Comparison of ENCODE assay signal across 26 mouse cellular contexts in genomic region chr2:114020210-114020563, GRCm38 (mm10). TPM values are rescaled to one million over a fixed set of nuclear protein-coding genes. Genes with fewer than 3 reads are reported as not detected.
"Had no signal": no experiment of that assay in that cellular context is flagged by ENCODE, and none has a peak within 500 bp of the region (broad histone marks: within the 10 kb centered on the region; RNA-seq: fewer than 3 reads in every experiment).

No protein-coding gene starts in this region.

- H3K36me3 ChIP-seq: limb, embryonic 10.5 days; limb, embryonic 13.5 days; liver, embryonic 12.5 days; liver, embryonic 15.5 days; lung, embryonic 15.5 days; midbrain, embryonic 10.5 days had no signal

- H3K4me1 ChIP-seq: limb, embryonic 10.5 days; liver, embryonic 12.5 days; liver, embryonic 15.5 days; lung, embryonic 15.5 days; megakaryocyte, embryonic 14.5 days; midbrain, embryonic 10.5 days had no signal

- H3K9me3 ChIP-seq: limb, embryonic 10.5 days; limb, embryonic 13.5 days; liver, embryonic 12.5 days; liver, embryonic 15.5 days; lung, embryonic 15.5 days; midbrain, embryonic 10.5 days had no signal

- DNase-seq: kidney, adult 9 months; kidney, postnatal 25 days; layer of hippocampus, adult 9-11 months; liver; lung, adult 18-20 months; lung, postnatal 10 days; lung, postnatal 36 days; thymus, adult 18-20 months; thymus, postnatal 36 days had no signal

- H3K9ac ChIP-seq: limb, embryonic 13.5 days; liver, embryonic 12.5 days; liver, embryonic 15.5 days; lung, embryonic 15.5 days had no signal

- H3K4me2 ChIP-seq: limb, embryonic 13.5 days; liver, embryonic 12.5 days; liver, embryonic 15.5 days; lung, embryonic 15.5 days had no signal

- H3K27ac ChIP-seq: kidney, postnatal 0 days; layer of hippocampus, adult 2 months; limb, embryonic 10.5 days; limb, embryonic 13.5 days; liver, embryonic 12.5 days; liver, embryonic 15.5 days; lung, embryonic 15.5 days; midbrain, embryonic 10.5 days had no signal

- ATAC-seq: liver, embryonic 12.5 days had no signal

- H3K4me3 ChIP-seq: layer of hippocampus, adult 2 months; limb, embryonic 10.5 days; limb, embryonic 13.5 days; liver, embryonic 12.5 days; liver, embryonic 15.5 days; lung, embryonic 15.5 days; megakaryocyte, embryonic 14.5 days; midbrain, embryonic 10.5 days; myocyte had no signal

RNA-seq across cellular contexts. Expression of gene Gjd2, which starts 6.8 kb away (rescaled TPM):
- total RNA-seq: monocyte, adult 5-6 weeks had no signal
- polyA plus RNA-seq: limb, embryonic 10.5 days; liver, embryonic 15.5 days; myocyte; small intestine, adult 2 months; spleen, adult 2 months; urinary bladder, adult 2 months had no signal

RNA-seq across cellular contexts. Expression of gene Actc1, which starts 33.2 kb away (rescaled TPM):
- total RNA-seq: layer of hippocampus, adult 2 months; layer of hippocampus, postnatal 25 days; left cerebral cortex, adult 18-20 months; left cerebral cortex, postnatal 25 days; monocyte, adult 5-6 weeks had no signal
